Mouse (Mus musculus) bone marrow macrophage, adult 2 months (primary cell): ENCODE measurements around the gene Mrpl20. TPM values are rescaled to one million over a fixed set of nuclear protein-coding genes. Genes with fewer than 3 reads are reported as not detected.

Source experiments
- H3K27ac ChIP-seq: 2 replicates; pipeline ENCODE4 v1.5.1; 2012; ENCODE audit warnings: low read depth, low read length; ENCODE audit not compliant: insufficient read depth
- H3K4me1 ChIP-seq: 2 replicates; pipeline ENCODE4 v1.6.1; 2012; ENCODE audit warnings: low read length; ENCODE audit not compliant: control insufficient read depth, insufficient read depth
- H3K4me3 ChIP-seq: 2 replicates; pipeline ENCODE4 v1.5.1; 2012; ENCODE audit warnings: mild to moderate bottlenecking, low read length, moderate library complexity; ENCODE audit not compliant: insufficient read depth
- CTCF ChIP-seq: IDR thresholded peaks from 2 replicates; pipeline ENCODE4 v1.5.1; 2012; ENCODE audit warnings: low read depth, mild to moderate bottlenecking, low read length, moderate library complexity
- POLR2A ChIP-seq: IDR thresholded peaks from 2 replicates; pipeline ENCODE4 v1.6.1; 2012; ENCODE audit warnings: mild to moderate bottlenecking, low read depth, low read length, borderline replicate concordance
- polyA plus RNA-seq: library from polyadenylated mRNA; stranded (reverse); fragments of >200 nt; gene quantifications from 2 replicates; pipeline ENCODE4 v1.2.4, GENCODE M21; 2012; ENCODE audit not compliant: missing spikeins, insufficient read depth, insufficient read length

Gene Mrpl20
- polyA plus RNA-seq, 1 experiment: 81.6 TPM

DNA sequence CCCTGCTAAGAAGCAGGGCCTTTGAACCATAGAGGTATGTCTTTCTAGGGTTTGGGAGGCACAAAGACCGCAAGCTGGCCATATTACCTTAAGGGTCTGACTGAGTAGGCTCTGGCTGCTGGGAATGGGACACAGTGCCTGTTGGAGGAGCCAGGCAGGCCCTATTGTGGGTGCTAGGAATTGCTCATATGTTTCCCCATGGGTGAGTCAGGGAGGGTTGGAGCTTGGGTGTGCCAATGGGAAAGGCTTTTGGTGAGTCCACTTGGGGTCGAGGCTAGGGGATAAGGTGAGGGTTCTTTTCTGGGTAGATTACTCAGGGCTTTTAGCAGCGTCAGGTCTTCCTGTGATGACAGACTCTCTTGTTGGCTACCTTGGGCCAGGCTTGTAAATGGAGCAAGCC, 48.7 kb downstream of the Mrpl20 start:
- Histone ChIP-seq H3K27ac (no peak overlapping the region), H3K4me1 (peaks cover 43% of the 10 kb centered on the region), H3K4me3 (no peak overlapping the region)
- no peak for TF ChIP-seq POLR2A
- no peak for TF ChIP-seq CTCF

DNA sequence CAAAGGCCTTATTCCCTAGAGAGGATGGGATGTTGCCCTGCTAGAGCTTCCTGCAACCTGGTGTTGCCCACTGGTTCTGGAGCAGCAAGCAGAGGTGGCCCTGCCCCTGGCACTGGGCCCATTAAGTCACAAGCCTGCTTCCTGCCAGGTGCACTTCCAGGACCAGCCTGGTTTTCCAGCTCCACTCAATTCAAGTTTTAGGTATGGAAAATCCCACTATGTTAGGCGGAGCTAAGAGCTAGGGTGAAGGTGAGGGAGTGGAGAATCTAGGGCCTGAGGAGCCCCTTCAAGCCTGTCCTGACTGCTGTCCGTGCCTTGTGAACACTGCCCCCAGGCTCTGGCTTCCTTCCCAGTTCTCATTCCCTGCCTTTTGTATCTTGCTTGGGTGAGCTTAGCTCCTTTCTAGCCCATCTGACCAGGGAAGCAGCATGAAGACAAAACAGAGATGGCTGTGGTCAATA, 49.3 kb downstream of the Mrpl20 start:
- Histone ChIP-seq H3K4me3 (no peak overlapping the region), H3K4me1 (peaks cover 39% of the 10 kb centered on the region), H3K27ac (no peak overlapping the region)
- TF ChIP-seq POLR2A (no peak), CTCF (no peak)

DNA sequence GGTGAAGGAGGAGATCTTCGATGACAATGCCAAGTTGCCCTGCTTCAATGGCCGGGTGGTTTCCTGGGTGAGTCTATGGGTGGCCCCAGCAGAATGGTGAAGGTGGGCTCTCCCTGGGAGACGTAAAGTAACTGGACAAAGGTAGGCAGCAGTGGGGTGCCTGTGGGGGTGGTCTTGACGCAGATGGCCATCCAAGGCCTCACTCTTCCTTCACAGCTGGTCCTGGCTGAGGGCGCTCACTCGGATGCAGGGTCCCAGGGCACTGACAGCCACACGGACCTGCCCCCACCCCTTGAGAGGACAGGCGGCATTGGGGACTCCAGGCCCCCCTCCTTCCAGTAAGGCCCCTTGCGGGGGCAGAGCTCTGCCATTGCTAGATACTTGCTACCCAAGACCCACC, 50.7 kb downstream of the Mrpl20 start:
- Histone ChIP-seq H3K27ac (no peak overlapping the region), H3K4me1 (peaks cover 38% of the 10 kb centered on the region)
- TF ChIP-seq POLR2A (no peak), CTCF (no peak)

DNA sequence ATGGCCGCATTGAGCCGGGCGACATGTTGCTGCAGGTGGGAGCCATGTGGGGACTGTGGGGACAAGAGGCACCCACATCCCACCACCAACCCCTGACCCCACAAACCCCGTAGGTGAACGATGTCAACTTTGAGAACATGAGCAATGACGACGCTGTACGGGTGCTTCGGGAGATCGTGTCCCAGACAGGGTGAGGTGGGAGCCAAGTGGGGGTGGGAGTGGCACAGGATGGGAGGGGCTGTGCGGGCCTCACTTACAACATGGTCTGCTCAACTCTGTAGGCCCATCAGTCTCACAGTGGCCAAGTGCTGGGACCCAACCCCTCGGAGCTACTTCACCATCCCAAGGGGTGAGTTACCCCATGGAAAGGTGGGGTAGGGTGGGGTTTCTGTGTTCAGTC, 52.3 kb downstream of the Mrpl20 start:
- TF ChIP-seq POLR2A (no peak), CTCF (no peak)
- H3K4me1 ChIP-seq: peaks cover 25% of the 10 kb centered on the region
- no peak overlapping the region for H3K4me3 ChIP-seq
- H3K27ac ChIP-seq: no peak overlapping the region

More for the DNA sequence above, 50.7 kb downstream of the Mrpl20 start:
- H3K4me3 ChIP-seq: no peak overlapping the region

DNA sequence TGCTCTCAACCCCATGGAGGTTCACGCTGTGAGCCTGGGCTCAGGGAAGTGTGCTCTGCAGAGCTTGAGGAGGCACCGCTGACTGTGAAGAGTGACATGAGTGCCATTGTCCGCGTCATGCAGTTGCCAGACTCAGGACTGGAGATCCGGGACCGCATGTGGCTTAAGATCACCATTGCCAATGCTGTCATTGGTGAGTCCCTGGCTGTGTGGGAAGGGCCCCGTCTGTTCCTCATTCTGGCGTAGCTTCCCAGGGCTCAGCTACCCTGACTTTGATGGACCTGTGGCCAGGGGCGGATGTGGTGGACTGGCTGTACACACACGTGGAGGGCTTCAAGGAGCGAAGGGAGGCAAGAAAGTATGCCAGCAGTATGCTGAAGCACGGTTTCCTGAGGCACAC, 53.4 kb downstream of the Mrpl20 start:
- peaks cover 21% of the 10 kb centered on the region for H3K4me1 ChIP-seq
- no peak overlapping the region for H3K4me3 ChIP-seq
- no peak for TF ChIP-seq CTCF
- no peak for TF ChIP-seq POLR2A
- H3K27ac ChIP-seq: no peak overlapping the region

DNA sequence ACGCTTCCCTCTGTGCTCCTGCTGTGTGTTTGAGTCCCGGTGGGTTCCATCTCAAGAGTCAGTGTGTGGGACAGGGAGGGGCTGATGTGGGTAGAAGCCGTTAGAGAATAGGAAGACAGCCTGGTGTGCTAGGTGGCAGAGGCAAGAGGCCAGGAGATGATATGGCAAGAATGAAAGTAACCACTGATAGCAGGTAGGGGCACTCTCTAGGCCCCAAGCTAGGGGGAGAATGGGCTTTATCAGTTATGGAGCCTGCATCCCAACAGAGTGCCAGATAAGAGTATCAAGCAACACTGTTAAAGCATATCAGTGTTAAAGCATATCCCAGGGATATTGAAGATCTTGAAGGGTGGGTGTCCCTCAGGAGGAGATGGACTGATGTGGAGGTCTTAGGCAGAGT, 54.2 kb downstream of the Mrpl20 start:
- Histone ChIP-seq H3K4me1 (peaks cover 14% of the 10 kb centered on the region), H3K27ac (no peak overlapping the region), H3K4me3 (no peak overlapping the region)
- TF ChIP-seq CTCF (no peak), POLR2A (no peak)

DNA sequence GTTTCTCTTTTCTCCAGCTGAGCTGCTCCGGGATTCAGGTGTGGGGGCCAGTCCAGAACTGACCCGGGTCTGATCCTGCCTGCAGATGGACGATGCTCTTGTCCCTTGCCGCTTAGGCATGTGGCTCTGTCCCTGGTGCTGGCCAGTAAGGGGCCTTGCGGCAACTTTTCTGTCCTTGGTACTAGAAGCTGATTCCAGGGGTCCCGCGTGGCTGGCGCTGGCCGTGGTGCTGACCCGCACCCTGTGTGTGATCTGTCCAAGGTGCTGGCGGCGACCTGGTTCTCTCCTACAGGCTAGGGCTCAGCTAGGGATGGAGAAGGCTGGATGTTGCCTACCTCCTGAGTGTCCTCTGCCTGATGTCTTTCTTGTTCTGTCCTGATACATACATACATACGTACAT, 56.6 kb downstream of the Mrpl20 start:
- Histone ChIP-seq H3K27ac (no peak overlapping the region), H3K4me3 (no peak overlapping the region), H3K4me1 (no peaks in the 10 kb centered on the region)
- no peak for TF ChIP-seq POLR2A
- TF ChIP-seq CTCF: no peak

Other genes starting within 250 kb of the Mrpl20 start
- 342 and 382 TPM in 2 replicates for gene Nadk, start 240.5 kb upstream of the Mrpl20 start, polyA plus RNA-seq
- 11.2 and 11.4 TPM in 2 replicates for gene Slc35e2, start 201.5 kb upstream of the Mrpl20 start, polyA plus RNA-seq
- 102 and 117 TPM in 2 replicates for gene Cdk11b, start 178.0 kb upstream of the Mrpl20 start, polyA plus RNA-seq
- gene Gm10563, start 157.5 kb upstream of the Mrpl20 start, polyA plus RNA-seq: not detected in 2 replicates
- gene Mmp23, start 149.5 kb upstream of the Mrpl20 start, polyA plus RNA-seq: 0.64 and 1.9 TPM in 2 replicates
- gene Mib2, start 133.7 kb upstream of the Mrpl20 start, polyA plus RNA-seq: 39.9 and 48.7 TPM in 2 replicates
- gene Fndc10, start 108.5 kb upstream of the Mrpl20 start, polyA plus RNA-seq: 1.0 and 1.6 TPM in 2 replicates
- 99.3 and 107 TPM in 2 replicates for gene Ssu72, start 98.1 kb upstream of the Mrpl20 start, polyA plus RNA-seq
- 1.3 and 1.4 TPM in 2 replicates for gene Tmem240, start 68.1 kb upstream of the Mrpl20 start, polyA plus RNA-seq
- gene Atad3a, start 41.8 kb upstream of the Mrpl20 start, polyA plus RNA-seq: 13.6 and 19.1 TPM in 2 replicates
- not detected in 2 replicates for gene Vwa1, start 28.2 kb upstream of the Mrpl20 start, polyA plus RNA-seq
- 0.23 TPM in 1 of 2 replicates, not detected in the other for gene Tmem88b, start 17.0 kb upstream of the Mrpl20 start, polyA plus RNA-seq
- gene Ankrd65, start 12.4 kb upstream of the Mrpl20 start, polyA plus RNA-seq: not detected in 2 replicates
- 100 and 112 TPM in 2 replicates for gene Ccnl2, start 9.6 kb downstream of the Mrpl20 start, polyA plus RNA-seq
- gene Aurkaip1, start 28.4 kb downstream of the Mrpl20 start, polyA plus RNA-seq: 99.3 and 105 TPM in 2 replicates
- gene Mxra8, start 36.8 kb downstream of the Mrpl20 start, polyA plus RNA-seq: 1.2 and 2.7 TPM in 2 replicates
- 20.9 and 27.3 TPM in 2 replicates for gene Dvl1, start 44.5 kb downstream of the Mrpl20 start, polyA plus RNA-seq
- gene Tas1r3, start 60.5 kb downstream of the Mrpl20 start, polyA plus RNA-seq: 0.62 and 0.68 TPM in 2 replicates
- 11.6 and 13.9 TPM in 2 replicates for gene Cptp, start 66.6 kb downstream of the Mrpl20 start, polyA plus RNA-seq
- 21.4 and 23.0 TPM in 2 replicates for gene Ints11, start 66.7 kb downstream of the Mrpl20 start, polyA plus RNA-seq
- gene Pusl1, start 88.9 kb downstream of the Mrpl20 start, polyA plus RNA-seq: 10.7 and 13.2 TPM in 2 replicates
- 15.8 and 18.1 TPM in 2 replicates for gene Acap3, start 88.9 kb downstream of the Mrpl20 start, polyA plus RNA-seq
- 78.3 and 85.9 TPM in 2 replicates for gene Ube2j2, start 141.0 kb downstream of the Mrpl20 start, polyA plus RNA-seq
- 32.4 and 42.7 TPM in 2 replicates for gene C1qtnf12, start 159.4 kb downstream of the Mrpl20 start, polyA plus RNA-seq
- gene B3galt6, start 189.8 kb downstream of the Mrpl20 start, polyA plus RNA-seq: 1.7 and 2.3 TPM in 2 replicates
- gene Sdf4, start 190.0 kb downstream of the Mrpl20 start, polyA plus RNA-seq: 197 and 213 TPM in 2 replicates
- gene Tnfrsf4, start 211.0 kb downstream of the Mrpl20 start, polyA plus RNA-seq: 1.5 and 1.7 TPM in 2 replicates
- not detected in 2 replicates for gene Tnfrsf18, start 223.3 kb downstream of the Mrpl20 start, polyA plus RNA-seq